Mouse (Mus musculus): ENCODE measurements around the gene Tmem216.

- TF ChIP-seq CTCF (IDR thresholded peaks at IDR 0.05; ENCODE audit: borderline replicate concordance, insufficient read depth, low read length) (no peak), POLR2A (IDR thresholded peaks at IDR 0.05; ENCODE audit: low read depth, low read length) (no peak)
These were observed 59.1 kb downstream of the Tmem216 start for GRCm38 (mm10) chr19:10496976-10497375.

Data from embryonic fibroblast, embryonic 13.5 days (primary cell).